Mouse (Mus musculus) limb, embryonic 10.5 days (tissue): ENCODE results near the gene F13a1. TPM values are rescaled to one million over a fixed set of nuclear protein-coding genes. Genes with fewer than 3 reads are reported as not detected.
A peak's percentile ranks its signal among the peaks of the same experiment; 100 is the strongest.

Experiments used
- DNase-seq: peaks from one replicate; pipeline ENCODE4 v3.0.0-alpha.2; 2017; ENCODE audit warnings: low spot score
- H3K27ac ChIP-seq: fragments of 300-500 bp; sonication (generic); 2 replicates; pipeline ENCODE4 v1.5.1; 2016; ENCODE audit warnings: mild to moderate bottlenecking
- H3K27me3 ChIP-seq: fragments of 300-500 bp; sonication (generic); 2 replicates; pipeline ENCODE4 v1.6.1; 2016; ENCODE audit warnings: low read depth, mild to moderate bottlenecking; ENCODE audit not compliant: poor library complexity, severe bottlenecking
- H3K36me3 ChIP-seq: fragments of 300-500 bp; sonication (generic); 2 replicates; pipeline ENCODE4 v1.6.1; 2016; ENCODE audit warnings: mild to moderate bottlenecking, moderate library complexity
- H3K4me1 ChIP-seq: fragments of 300-500 bp; sonication (generic); 2 replicates; pipeline ENCODE4 v1.6.1; 2016
- H3K4me3 ChIP-seq: fragments of 300-500 bp; sonication (generic); 2 replicates; pipeline ENCODE4 v1.5.1; 2016; ENCODE audit warnings: mild to moderate bottlenecking, moderate library complexity
- H3K9me3 ChIP-seq: fragments of 300-500 bp; sonication (generic); replicated peaks from 2 replicates; pipeline ENCODE4 v1.6.1; 2016; ENCODE audit warnings: mild to moderate bottlenecking
- WGBS: fragments of 180-500 bp; shearing (Covaris S2); methylation state at CpG from one replicate; pipeline ENCODE4 v1.1.7; 2016; 5-methylcytosine and 5-hydroxymethylcytosine counted together
- polyA plus RNA-seq: library from polyadenylated mRNA; unstranded; fragments of >200 nt; fragmentation: Nextera tagmentation; extraction: Ambion mirVana; gene quantifications from 2 replicates; pipeline ENCODE4 v1.2.1, GENCODE M21; 2016

Gene F13a1
- polyA plus RNA-seq, 1 experiment from 2014 or later: 3.3 TPM

GRCm38 (mm10) chr13:37021575-37021974 lies 28.5 kb downstream of the F13a1 start:
- no peaks in the 10 kb centered on the region for H3K9me3 ChIP-seq
- H3K36me3 ChIP-seq: no peaks in the 10 kb centered on the region
- H3K4me3 ChIP-seq: no peak overlapping the region
- no peak for DNase-seq
- H3K4me1 ChIP-seq: no peaks in the 10 kb centered on the region
- no peak overlapping the region for H3K27ac ChIP-seq
- WGBS: 91% methylated on average over 2 of the region's 2 CpGs
- H3K27me3 ChIP-seq: no peaks in the 10 kb centered on the region

- WGBS: 92% methylated on average over 5 of the region's 5 CpGs
- Histone ChIP-seq H3K9me3 (no peaks in the 10 kb centered on the region), H3K27ac (no peak overlapping the region), H3K36me3 (no peaks in the 10 kb centered on the region), H3K4me1 (no peaks in the 10 kb centered on the region), H3K4me3 (no peak overlapping the region), H3K27me3 (no peaks in the 10 kb centered on the region)
- DNase-seq: no peak
Observed at GRCm38 (mm10) chr13:37010771-37011170, 39.3 kb downstream of the F13a1 start.

DNA sequence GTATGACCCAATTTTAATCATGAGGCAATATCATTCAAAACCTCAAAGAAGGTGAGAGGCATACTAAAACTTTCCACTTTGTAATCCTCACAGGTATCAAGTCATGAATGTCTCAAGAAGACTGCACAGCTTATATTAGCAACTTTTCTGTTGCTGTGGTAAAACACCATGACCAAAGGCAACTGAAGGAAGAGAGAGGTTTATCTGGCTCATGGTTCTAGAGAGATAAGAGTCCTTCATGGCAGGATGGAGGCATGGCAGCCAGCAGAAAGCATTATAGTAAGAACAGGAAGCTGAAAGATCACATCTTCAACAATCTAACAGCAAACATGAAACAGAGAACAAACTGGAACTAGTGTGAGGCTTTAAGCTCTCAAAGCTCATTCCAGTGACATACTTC lies 43.8 kb downstream of the F13a1 start:
- H3K4me1 ChIP-seq: no peaks in the 10 kb centered on the region
- no peaks in the 10 kb centered on the region for H3K9me3 ChIP-seq
- H3K4me3 ChIP-seq: no peak overlapping the region
- no peaks in the 10 kb centered on the region for H3K36me3 ChIP-seq
- H3K27ac ChIP-seq: no peak overlapping the region
- DNase-seq: no peak
- no peaks in the 10 kb centered on the region for H3K27me3 ChIP-seq

- Histone ChIP-seq H3K27ac (no peak overlapping the region), H3K27me3 (no peaks in the 10 kb centered on the region), H3K4me1 (peaks cover 6% of the 10 kb centered on the region; the same call in 1 of the 2 replicates), H3K4me3 (no peak overlapping the region), H3K36me3 (no peaks in the 10 kb centered on the region), H3K9me3 (no peaks in the 10 kb centered on the region)
- DNase-seq: peak; percentile 32
- 73% methylated on average over 6 of the region's 6 CpGs for WGBS
Observed at GRCm38 (mm10) chr13:36999210-36999705, 50.8 kb downstream of the F13a1 start.

DNA sequence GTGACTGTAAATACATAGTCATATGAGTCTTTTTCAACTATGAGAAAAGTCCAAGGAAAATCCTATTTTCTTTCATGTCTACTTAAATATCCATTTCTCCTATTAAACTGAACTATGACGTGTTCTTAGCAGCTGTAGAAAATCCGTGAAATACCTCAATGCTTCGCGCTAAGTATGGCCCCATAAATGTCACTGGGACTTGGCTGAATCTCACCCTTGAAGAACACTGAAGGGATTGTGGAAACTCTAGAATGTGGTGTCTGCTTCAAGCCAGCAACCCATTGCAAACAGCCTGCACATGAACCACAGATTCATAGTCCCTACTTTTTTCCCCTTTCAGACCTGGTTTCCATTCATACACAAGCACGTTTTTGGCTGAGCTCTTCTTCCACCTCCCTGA lies 56.5 kb downstream of the F13a1 start:
- no peaks in the 10 kb centered on the region for H3K27me3 ChIP-seq
- DNase-seq: no peak
- 90% methylated on average over 5 of the region's 5 CpGs for WGBS

GRCm38 (mm10) chr13:36988392-36988791 lies 61.7 kb downstream of the F13a1 start:
- no peak for DNase-seq
- Histone ChIP-seq H3K27ac (no peak overlapping the region), H3K27me3 (no peaks in the 10 kb centered on the region), H3K36me3 (no peaks in the 10 kb centered on the region), H3K9me3 (no peaks in the 10 kb centered on the region), H3K4me1 (no peaks in the 10 kb centered on the region), H3K4me3 (no peak overlapping the region)
- 76% methylated on average over 4 of the region's 4 CpGs for WGBS

More for the DNA sequence above, 56.5 kb downstream of the F13a1 start:
- H3K4me3 ChIP-seq: no peak overlapping the region
- H3K27ac ChIP-seq: no peak overlapping the region
- H3K4me1 ChIP-seq: no peaks in the 10 kb centered on the region
- no peaks in the 10 kb centered on the region for H3K9me3 ChIP-seq
- no peaks in the 10 kb centered on the region for H3K36me3 ChIP-seq

DNA sequence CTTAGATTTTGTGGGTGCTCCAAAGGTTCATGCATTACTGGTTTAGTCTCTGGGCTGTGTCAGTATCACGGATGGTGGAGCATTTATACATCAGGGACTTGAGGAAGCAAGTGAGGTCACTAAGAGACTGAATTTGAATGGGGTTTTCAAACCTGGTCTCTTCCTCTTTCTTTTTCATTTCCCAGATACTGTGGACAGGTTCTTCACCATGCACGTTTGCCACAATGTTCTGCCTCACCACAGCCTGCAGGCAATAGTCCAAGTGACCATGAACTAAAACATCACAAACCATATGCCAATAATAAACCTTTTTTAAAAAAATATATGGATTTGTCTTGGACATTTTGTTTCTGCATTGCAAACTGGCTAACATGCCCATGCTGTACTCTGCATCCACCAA lies 77.0 kb downstream of the F13a1 start:
- no peak overlapping the region for H3K4me3 ChIP-seq
- 83% methylated on average over 2 of the region's 2 CpGs for WGBS
- no peak for DNase-seq
- H3K36me3 ChIP-seq: no peaks in the 10 kb centered on the region
- H3K4me1 ChIP-seq: no peaks in the 10 kb centered on the region
- no peaks in the 10 kb centered on the region for H3K9me3 ChIP-seq
- no peak overlapping the region for H3K27ac ChIP-seq
- no peaks in the 10 kb centered on the region for H3K27me3 ChIP-seq

- H3K27ac ChIP-seq: no peak overlapping the region
- no peaks in the 10 kb centered on the region for H3K4me1 ChIP-seq
- no peaks in the 10 kb centered on the region for H3K9me3 ChIP-seq
- DNase-seq: no peak
- no peak overlapping the region for H3K4me3 ChIP-seq
- WGBS: 85% methylated on average over 3 of the region's 3 CpGs
- H3K36me3 ChIP-seq: no peaks in the 10 kb centered on the region
- H3K27me3 ChIP-seq: no peaks in the 10 kb centered on the region
Observed at GRCm38 (mm10) chr13:36972226-36972625, 77.8 kb downstream of the F13a1 start.

DNA sequence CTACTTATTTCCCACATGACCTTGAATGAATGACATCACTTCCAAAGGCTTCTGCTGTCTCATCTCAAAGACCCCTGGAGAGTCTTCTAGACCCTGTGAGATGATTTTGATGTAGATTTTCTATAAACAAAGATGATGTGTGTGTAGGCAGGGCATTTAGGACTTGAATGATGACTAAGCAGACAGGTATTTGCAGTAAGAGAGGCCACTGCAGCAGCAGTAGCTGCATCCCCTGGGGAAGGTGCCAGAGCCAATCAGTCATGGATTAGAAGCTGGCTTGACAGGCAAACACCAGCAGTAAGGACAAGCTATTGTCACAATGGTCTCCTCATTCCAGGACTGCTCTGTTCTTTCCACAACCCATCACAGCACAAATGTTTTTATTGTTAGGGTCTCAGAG lies 87.1 kb downstream of the F13a1 start:
- H3K4me1 ChIP-seq: no peaks in the 10 kb centered on the region
- no peaks in the 10 kb centered on the region for H3K27me3 ChIP-seq
- H3K9me3 ChIP-seq: no peaks in the 10 kb centered on the region
- no peak for DNase-seq
- H3K27ac ChIP-seq: no peak overlapping the region
- no peak overlapping the region for H3K4me3 ChIP-seq
- H3K36me3 ChIP-seq: no peaks in the 10 kb centered on the region

- DNase-seq: no peak
- 78% methylated on average over 3 of the region's 3 CpGs for WGBS
- Histone ChIP-seq H3K27ac (no peak overlapping the region), H3K4me3 (no peak overlapping the region), H3K27me3 (no peaks in the 10 kb centered on the region), H3K36me3 (no peaks in the 10 kb centered on the region), H3K4me1 (no peaks in the 10 kb centered on the region), H3K9me3 (no peaks in the 10 kb centered on the region)
Observed at GRCm38 (mm10) chr13:36958996-36959395, 91.0 kb downstream of the F13a1 start.

DNA sequence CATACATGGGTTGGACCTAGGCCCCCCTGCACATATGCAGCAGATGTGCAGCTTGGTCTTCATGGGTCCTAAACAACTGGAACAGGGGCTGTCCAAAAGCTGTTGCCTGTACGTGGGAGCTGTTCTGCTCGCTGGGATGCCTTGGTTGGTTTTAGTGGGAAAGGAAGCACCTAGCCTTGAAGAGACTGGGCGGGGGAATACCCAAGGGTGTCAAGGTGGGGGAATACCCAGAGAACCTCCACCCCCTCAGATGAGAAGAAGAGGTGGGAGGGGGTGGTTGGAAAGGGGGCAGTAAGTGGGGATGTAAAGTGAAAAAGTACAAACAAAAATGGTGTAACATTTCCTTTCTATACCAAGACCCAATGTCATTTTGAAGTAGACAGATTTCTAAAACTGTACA lies 95.1 kb downstream of the F13a1 start:
- H3K4me1 ChIP-seq: no peaks in the 10 kb centered on the region
- H3K36me3 ChIP-seq: no peaks in the 10 kb centered on the region
- H3K4me3 ChIP-seq: no peak overlapping the region
- no peaks in the 10 kb centered on the region for H3K9me3 ChIP-seq
- no peaks in the 10 kb centered on the region for H3K27me3 ChIP-seq
- DNase-seq: no peak
- H3K27ac ChIP-seq: no peak overlapping the region
- WGBS: 90% methylated on average over 3 of the region's 3 CpGs

DNA sequence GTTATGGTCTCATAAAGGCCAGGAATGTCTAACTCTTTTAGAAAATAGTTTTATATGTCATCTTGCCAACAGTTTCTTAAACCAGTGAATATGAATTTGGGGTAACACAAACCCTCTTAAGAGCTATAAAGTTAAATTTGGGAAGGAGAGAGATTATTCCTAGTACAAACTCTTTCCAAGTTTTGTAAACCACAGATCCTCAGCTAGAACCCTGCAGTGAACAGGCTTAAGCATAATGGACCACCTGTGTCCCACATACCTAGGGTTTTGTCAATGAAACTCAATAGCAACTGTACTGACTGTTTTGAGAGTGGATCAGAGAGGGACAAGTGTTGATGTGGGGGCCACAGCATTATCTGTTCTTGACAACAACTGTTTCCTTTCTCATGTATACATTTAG lies 96.4 kb downstream of the F13a1 start:
- H3K27ac ChIP-seq: no peak overlapping the region
- DNase-seq: no peak
- no peaks in the 10 kb centered on the region for H3K9me3 ChIP-seq

GRCm38 (mm10) chr13:36941891-36942290 lies 108.2 kb downstream of the F13a1 start:
- 89% methylated on average over 3 of the region's 3 CpGs for WGBS

More for the DNA sequence above, 96.4 kb downstream of the F13a1 start:
- Histone ChIP-seq H3K36me3 (no peaks in the 10 kb centered on the region), H3K27me3 (no peaks in the 10 kb centered on the region), H3K4me1 (no peaks in the 10 kb centered on the region), H3K4me3 (no peak overlapping the region)

DNA sequence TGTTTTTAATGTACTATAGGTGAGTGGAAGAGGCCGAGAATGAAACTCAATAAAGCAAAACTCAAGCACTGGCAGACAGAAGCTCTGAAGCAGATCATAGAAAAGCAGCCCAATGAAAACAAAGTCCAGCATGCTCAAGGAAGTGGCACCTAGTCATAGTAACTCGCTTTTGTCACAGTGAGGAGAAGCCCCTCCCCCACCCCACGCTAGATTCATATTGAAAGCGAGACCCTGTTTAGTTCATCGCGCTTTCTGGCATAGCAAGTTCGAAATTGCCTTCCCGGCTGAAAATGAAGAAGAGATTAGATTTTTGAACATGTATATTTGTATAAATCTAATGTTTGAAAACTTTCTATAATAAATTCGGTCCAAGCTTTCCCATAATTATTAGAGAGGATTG lies 118.0 kb downstream of the F13a1 start:
- no peaks in the 10 kb centered on the region for H3K27me3 ChIP-seq
- 90% methylated on average over 9 of the region's 9 CpGs for WGBS
- no peak for DNase-seq
- H3K27ac ChIP-seq: no peak overlapping the region
- no peak overlapping the region for H3K4me3 ChIP-seq
- H3K9me3 ChIP-seq: no peaks in the 10 kb centered on the region
- H3K4me1 ChIP-seq: no peaks in the 10 kb centered on the region
- no peaks in the 10 kb centered on the region for H3K36me3 ChIP-seq

More at GRCm38 (mm10) chr13:36941891-36942290, 108.2 kb downstream of the F13a1 start:
- Histone ChIP-seq H3K4me1 (no peaks in the 10 kb centered on the region), H3K27ac (no peak overlapping the region), H3K4me3 (no peak overlapping the region), H3K9me3 (no peaks in the 10 kb centered on the region), H3K36me3 (no peaks in the 10 kb centered on the region), H3K27me3 (no peaks in the 10 kb centered on the region)
- no peak for DNase-seq
